Mouse (Mus musculus): ENCODE results near the gene Eef2.

- no peak for TF ChIP-seq CTCF (IDR thresholded peaks at IDR 0.05; ENCODE audit: low read depth, low read length)
- TF ChIP-seq POLR2A (IDR thresholded peaks at IDR 0.05; ENCODE audit: insufficient read depth, low read length), result no peak
Observed at GRCm38 (mm10) chr10:81134181-81134587, 42.2 kb upstream of the Eef2 start.

Data from ES-Bruce4 (cell line).